Mouse (Mus musculus) spleen, adult 2 months (tissue): ENCODE measurements around the gene Drd2.

ENCODE experiments used
- CTCF ChIP-seq: fragments of 200-500 bp; IDR thresholded peaks from 2 replicates; pipeline ENCODE4 v1.5.1; 2011; ENCODE audit warnings: mild to moderate bottlenecking, inconsistent platforms; ENCODE audit not compliant: insufficient read depth, insufficient read length, insufficient replicate concordance; ENCODE audit errors: extremely low read depth
- POLR2A ChIP-seq: fragments of 200-500 bp; IDR thresholded peaks from 2 replicates; pipeline ENCODE4 v1.6.1; 2011; ENCODE audit warnings: low read depth, low read length, inconsistent platforms

- no peak for TF ChIP-seq CTCF
- no peak for TF ChIP-seq POLR2A
Observed at GRCm38 (mm10) chr9:49442621-49443020, 102.2 kb downstream of the Drd2 start.
